Mouse (Mus musculus) olfactory bulb, adult 2 months (tissue): ENCODE measurements around the gene Bms1.

Source experiments
- CTCF ChIP-seq: fragments of 200-500 bp; IDR thresholded peaks from 2 replicates; pipeline ENCODE4 v1.5.1; 2012; ENCODE audit warnings: low read depth, mild to moderate bottlenecking, low read length, moderate library complexity; ENCODE audit not compliant: insufficient read depth
- POLR2A ChIP-seq: fragments of 200-500 bp; IDR thresholded peaks from 2 replicates; pipeline ENCODE4 v1.6.1; 2012; ENCODE audit warnings: mild to moderate bottlenecking, low read depth, low read length, moderate library complexity; ENCODE audit not compliant: insufficient read depth

DNA sequence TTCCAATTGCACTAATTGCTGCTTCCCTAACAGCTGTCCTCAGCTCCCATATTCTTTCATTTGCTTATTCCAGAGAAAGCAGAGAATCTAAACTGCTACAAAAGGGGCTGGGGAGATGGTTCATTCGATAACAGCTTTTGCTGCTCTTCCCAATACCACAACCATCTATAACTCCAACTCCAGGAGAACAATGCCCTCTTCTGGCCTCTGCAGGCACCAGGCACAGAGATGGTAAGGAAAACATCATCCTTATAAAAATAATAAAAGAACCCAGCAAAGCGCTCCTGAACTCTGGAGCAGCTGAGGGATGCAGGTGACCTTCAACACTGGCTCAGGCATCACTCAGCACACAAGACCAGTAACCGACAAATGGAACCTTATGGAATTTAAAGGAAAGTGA, 33.3 kb downstream of the Bms1 start:
- no peak for TF ChIP-seq CTCF
- TF ChIP-seq POLR2A: no peak
